Mouse (Mus musculus): ENCODE results near the gene Luzp4.
"Not testable (repeated sequence)": the region's sequence is repeated elsewhere in the genome, so short reads cannot be mapped to it uniquely, and the experiment has no call there.

The Luzp4 gene

DNA sequence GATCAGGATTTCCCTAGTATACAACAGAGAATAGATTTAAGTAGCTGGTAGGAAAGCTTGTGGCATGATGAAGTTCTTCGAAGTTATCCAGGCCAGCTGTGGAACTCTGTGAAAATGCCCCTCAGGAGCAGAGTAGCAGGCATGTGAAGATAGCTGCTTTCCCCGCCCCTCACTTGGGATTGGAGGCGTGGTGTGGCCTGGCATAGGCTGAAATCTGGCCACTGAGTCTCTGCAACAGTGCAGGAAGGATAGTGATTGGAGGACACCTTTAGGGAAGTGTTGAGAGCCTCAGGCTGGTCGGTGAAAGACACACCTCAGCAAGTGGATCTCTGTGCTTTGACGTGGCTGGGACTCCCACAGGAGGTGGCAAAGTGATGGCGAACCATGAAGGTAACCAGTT is at the start of gene Luzp4:
Gene Luzp4, plus strand, starts transcription at position 301 of the 400 bp plus-strand sequence.
- DNase-seq (ENCODE audit: low read depth, low spot score) = not testable (repeated sequence)

DNA sequence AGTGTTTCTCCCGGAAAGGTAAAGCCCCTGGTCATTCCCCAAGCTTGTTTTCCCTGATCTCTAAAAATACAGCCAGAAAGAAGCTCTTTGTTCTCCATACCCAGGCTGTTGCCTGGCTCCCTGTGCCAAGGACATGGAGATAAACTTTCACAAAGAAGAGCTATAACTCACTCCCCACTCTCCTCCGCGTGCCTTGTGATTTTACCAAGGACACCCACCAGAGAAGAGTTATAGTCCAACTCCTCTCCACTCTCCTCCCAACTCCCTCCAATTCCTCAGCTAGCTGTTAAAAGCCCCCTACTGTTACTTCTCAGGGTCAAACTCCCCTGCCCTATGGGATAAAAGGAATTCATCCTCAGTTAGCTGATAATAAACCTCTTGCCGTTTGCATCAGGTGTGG is 15.6 kb upstream of the Luzp4 start:
- DNase-seq (ENCODE audit: low read depth, low spot score) = not testable (repeated sequence)
